17 mouse cellular contexts compared by ENCODE assay signal in genomic region chr4:152290991-152291390, GRCm38 (mm10). TPM values are rescaled to one million over a fixed set of nuclear protein-coding genes. Genes with fewer than 3 reads are reported as not detected.
DNase-seq lines count a peak whose midpoint lies in the region; ATAC-seq and TF ChIP-seq lines count a peak whose summit lies in the region.
"Had no signal": no experiment of that assay in that cellular context is flagged by ENCODE, and none has a peak within 500 bp of the region (broad histone marks: within the 10 kb centered on the region; RNA-seq: fewer than 3 reads in every experiment).

No protein-coding gene starts in this region.

- no peak for DNase-seq in stomach, postnatal 0 days (ENCODE audit: low spot score)
- DNase-seq in forebrain, postnatal 0 days, result no peak
- DNase-seq in gastrocnemius, postnatal 25 days, result no peak
- no peak for DNase-seq in Muller cell, postnatal 12 days (ENCODE audit: inconsistent ontology term)
- no peak for DNase-seq in thymus, postnatal 10 days (ENCODE audit: low spot score in 2 of 2)
- DNase-seq: cerebellum, adult 11 months; heart, adult 11 months; heart, postnatal 4 days; kidney, postnatal 14 days had no signal

- 25% methylated on average over 11 of the region's 11 CpGs for WGBS in stomach, embryonic 14.5 days
- 34% methylated on average over 11 of the region's 11 CpGs for WGBS in stomach, postnatal 0 days
- 12% methylated on average over 11 of the region's 11 CpGs for WGBS in forebrain, postnatal 0 days
- 31% methylated on average over 11 of the region's 11 CpGs for WGBS in stomach, embryonic 16.5 days

- no peak overlapping the region for H3K27ac ChIP-seq in stomach, embryonic 14.5 days (ENCODE audit: low read length)
- H3K27ac ChIP-seq in stomach, postnatal 0 days (replicated peaks), result no peak overlapping the region
- no peak overlapping the region for H3K27ac ChIP-seq in forebrain, postnatal 0 days (ENCODE audit: low read depth, low read length)
- H3K27ac ChIP-seq in stomach, embryonic 16.5 days (ENCODE audit: low read length), result no peak overlapping the region
- H3K27ac ChIP-seq: stomach, embryonic 15.5 days had no signal

- H3K4me1 ChIP-seq in stomach, embryonic 14.5 days (ENCODE audit: control insufficient read depth, insufficient read depth, low read length), result peaks cover 19% of the 10 kb centered on the region; the same call in 1 of the 2 replicates
- H3K4me1 ChIP-seq in stomach, postnatal 0 days (replicated peaks; ENCODE audit: control insufficient read depth, insufficient read depth), result no peaks in the 10 kb centered on the region; the same call in 1 of the 2 replicates
- H3K4me1 ChIP-seq in forebrain, postnatal 0 days (ENCODE audit: insufficient read depth), result peaks cover 14% of the 10 kb centered on the region; the same call in 1 of the 2 replicates
- H3K4me1 ChIP-seq in stomach, embryonic 16.5 days (ENCODE audit: control insufficient read depth, insufficient read depth, low read length), result peaks cover 28% of the 10 kb centered on the region; the same call in 1 of the 2 replicates

- no peak for TF ChIP-seq EP300 in stomach, postnatal 0 days (optimal IDR thresholded peaks at IDR 0.05)

- H3K27me3 ChIP-seq in stomach, embryonic 14.5 days (ENCODE audit: control insufficient read depth, insufficient read depth, low read length), result peaks cover 48% of the 10 kb centered on the region
- peaks cover 25% of the 10 kb centered on the region; the same call in 1 of the 2 replicates for H3K27me3 ChIP-seq in stomach, postnatal 0 days (ENCODE audit: control insufficient read depth, insufficient read depth, low read length)
- H3K27me3 ChIP-seq in forebrain, postnatal 0 days (ENCODE audit: insufficient read depth, low read length), result peaks cover 71% of the 10 kb centered on the region
- H3K27me3 ChIP-seq in stomach, embryonic 16.5 days (ENCODE audit: control insufficient read depth, insufficient read depth, low read length), result peaks cover 63% of the 10 kb centered on the region

- H3K36me3 ChIP-seq in stomach, embryonic 14.5 days (ENCODE audit: control insufficient read depth, insufficient read depth, low read length), result no peaks in the 10 kb centered on the region
- no peaks in the 10 kb centered on the region for H3K36me3 ChIP-seq in stomach, postnatal 0 days (ENCODE audit: control insufficient read depth, insufficient read depth, low read length)
- no peaks in the 10 kb centered on the region for H3K36me3 ChIP-seq in forebrain, postnatal 0 days (ENCODE audit: insufficient read depth)
- H3K36me3 ChIP-seq in stomach, embryonic 16.5 days (ENCODE audit: control insufficient read depth, insufficient read depth, low read length), result no peaks in the 10 kb centered on the region
- H3K36me3 ChIP-seq: stomach, embryonic 15.5 days had no signal

- no peaks in the 10 kb centered on the region for H3K9me3 ChIP-seq in stomach, embryonic 14.5 days (ENCODE audit: control insufficient read depth, low read depth, low read length)
- H3K9me3 ChIP-seq in stomach, postnatal 0 days (ENCODE audit: control insufficient read depth, low read length), result no peaks in the 10 kb centered on the region
- H3K9me3 ChIP-seq in forebrain, postnatal 0 days (ENCODE audit: low read length), result no peaks in the 10 kb centered on the region
- H3K9me3 ChIP-seq in stomach, embryonic 16.5 days (replicated peaks; ENCODE audit: control insufficient read depth, low read length), result no peaks in the 10 kb centered on the region
- H3K9me3 ChIP-seq: stomach, embryonic 15.5 days had no signal

- TF ChIP-seq CTCF in stomach, postnatal 0 days (IDR thresholded peaks at IDR 0.05; ENCODE audit: low read depth), result no peak
- TF ChIP-seq CTCF in forebrain, postnatal 0 days (IDR thresholded peaks at IDR 0.05; ENCODE audit: low read depth), result no peak

- 0 out of 2 replicates have a peak overlapping the region, but pooled peaks have one; percentile 37 for H3K4me2 ChIP-seq in stomach, embryonic 14.5 days (replicated peaks; ENCODE audit: low read depth, low read length)
- no peak overlapping the region for H3K4me2 ChIP-seq in stomach, postnatal 0 days (replicated peaks; ENCODE audit: low read depth)
- H3K4me2 ChIP-seq in forebrain, postnatal 0 days (ENCODE audit: low read depth), result peak overlapping the region; percentile 65
- 0 out of 2 replicates have a peak overlapping the region, but pooled peaks have one; percentile 41 for H3K4me2 ChIP-seq in stomach, embryonic 16.5 days (ENCODE audit: low read depth, low read length)

- H3K9ac ChIP-seq in stomach, embryonic 14.5 days (replicated peaks; ENCODE audit: low read depth, low read length), result no peak overlapping the region
- no peak overlapping the region for H3K9ac ChIP-seq in stomach, postnatal 0 days (ENCODE audit: low read length)
- H3K9ac ChIP-seq in forebrain, postnatal 0 days, result no peak overlapping the region
- H3K9ac ChIP-seq in stomach, embryonic 16.5 days (ENCODE audit: low read length), result no peak overlapping the region
- H3K9ac ChIP-seq: stomach, embryonic 15.5 days had no signal

- no peak for ATAC-seq in stomach, embryonic 14.5 days (ENCODE audit: insufficient number of reproducible peaks, insufficient read depth, low FRiP score, low read depth)
- ATAC-seq in stomach, postnatal 0 days (ENCODE audit: low FRiP score, low TSS enrichment), result no peak
- ATAC-seq in forebrain, postnatal 0 days, result no peak
- ATAC-seq in megakaryocyte, adult 5-6 weeks (ENCODE audit: poor library complexity, severe bottlenecking), result 0 out of 2 replicates have a peak, but pooled peaks have one; percentile 7
- no peak for ATAC-seq in stomach, embryonic 16.5 days (ENCODE audit: insufficient read depth, low FRiP score)

- H3K4me3 ChIP-seq in stomach, embryonic 14.5 days (ENCODE audit: low read depth, low read length), result no peak overlapping the region
- H3K4me3 ChIP-seq in stomach, postnatal 0 days (ENCODE audit: low read depth, low read length), result no peak overlapping the region
- H3K4me3 ChIP-seq in forebrain, postnatal 0 days (ENCODE audit: low read depth, low read length), result peak overlapping the region; percentile 33; the same call in 1 of the 2 replicates
- no peak overlapping the region for H3K4me3 ChIP-seq in stomach, embryonic 16.5 days (replicated peaks; ENCODE audit: low read length)

RNA-seq across cellular contexts. Expression of gene Hes3, which starts 0.5 kb away (rescaled TPM):
- 0.43 TPM in 1 of 2 replicates, not detected in the other for polyA plus RNA-seq in stomach, embryonic 14.5 days (2014; fragmentation: Nextera tagmentation; extraction: Ambion mirVana)
- not detected in 2 replicates for polyA plus RNA-seq in stomach, postnatal 0 days (2015; fragmentation: Nextera tagmentation; extraction: Ambion mirVana)
- total RNA-seq in forebrain, postnatal 0 days (2014; rRNA removed), result 0.57 TPM in 1 of 2 replicates, not detected in the other
- 0.13 TPM in 1 of 2 replicates, not detected in the other for polyA plus RNA-seq in forebrain, postnatal 0 days (2015; fragmentation: Nextera tagmentation; extraction: Ambion mirVana)
- not detected in 2 replicates for total RNA-seq in megakaryocyte, adult 5-6 weeks (2015)
- total RNA-seq in megakaryocyte, adult 5-6 weeks (2017), result not detected in 2 replicates
- polyA plus RNA-seq in stomach, embryonic 16.5 days (2015; fragmentation: Nextera tagmentation; extraction: Ambion mirVana), result not detected in 2 replicates
- total RNA-seq in gastrocnemius, postnatal 25 days (2021), result not detected
- total RNA-seq: adrenal gland, postnatal 4 days; heart, postnatal 4 days; left cerebral cortex, postnatal 10 days; neutrophil, adult 5-6 weeks had no signal
- polyA plus RNA-seq: liver, embryonic 16.5 days; stomach, embryonic 15.5 days had no signal

RNA-seq across cellular contexts. Expression of gene Icmt, which starts 6.0 kb away (rescaled TPM):
- 20.2 and 22.6 TPM in 2 replicates for polyA plus RNA-seq in stomach, embryonic 14.5 days (2014; fragmentation: Nextera tagmentation; extraction: Ambion mirVana)
- 9.6 and 10.2 TPM in 2 replicates for polyA plus RNA-seq in stomach, postnatal 0 days (2015; fragmentation: Nextera tagmentation; extraction: Ambion mirVana)
- total RNA-seq in forebrain, postnatal 0 days (2014; rRNA removed), result 24.4 and 28.5 TPM in 2 replicates
- polyA plus RNA-seq in forebrain, postnatal 0 days (2015; fragmentation: Nextera tagmentation; extraction: Ambion mirVana), result 9.8 and 12.7 TPM in 2 replicates
- total RNA-seq in megakaryocyte, adult 5-6 weeks (2015), result 8.7 and 9.3 TPM in 2 replicates
- 9.7 and 11.9 TPM in 2 replicates for total RNA-seq in megakaryocyte, adult 5-6 weeks (2017)
- polyA plus RNA-seq in stomach, embryonic 16.5 days (2015; fragmentation: Nextera tagmentation; extraction: Ambion mirVana), result 20.1 and 20.8 TPM in 2 replicates
- total RNA-seq in gastrocnemius, postnatal 25 days (2021), result 10 to 100 TPM; 16.5 to 16.8 TPM

RNA-seq across cellular contexts. Expression of gene Gpr153, which starts 17.0 kb away (rescaled TPM):
- polyA plus RNA-seq in stomach, embryonic 14.5 days (2014; fragmentation: Nextera tagmentation; extraction: Ambion mirVana), result 14.2 and 19.1 TPM in 2 replicates
- 6.9 and 8.4 TPM in 2 replicates for polyA plus RNA-seq in stomach, postnatal 0 days (2015; fragmentation: Nextera tagmentation; extraction: Ambion mirVana)
- 53.3 and 71.4 TPM in 2 replicates for total RNA-seq in forebrain, postnatal 0 days (2014; rRNA removed)
- 8.2 and 11.4 TPM in 2 replicates for polyA plus RNA-seq in forebrain, postnatal 0 days (2015; fragmentation: Nextera tagmentation; extraction: Ambion mirVana)
- not detected in 2 replicates for total RNA-seq in megakaryocyte, adult 5-6 weeks (2015)
- total RNA-seq in megakaryocyte, adult 5-6 weeks (2017), result 0.04 and 1.7 TPM in 2 replicates
- 6.0 and 6.1 TPM in 2 replicates for polyA plus RNA-seq in stomach, embryonic 16.5 days (2015; fragmentation: Nextera tagmentation; extraction: Ambion mirVana)
- total RNA-seq in gastrocnemius, postnatal 25 days (2021), result 10 to 100 TPM in 1 of 2 experiments, 1 to 10 TPM in 1; 9.9 to 11.0 TPM

RNA-seq across cellular contexts. Expression of gene Rnf207, which starts 27.8 kb away (rescaled TPM):
- 1.00 and 1.1 TPM in 2 replicates for polyA plus RNA-seq in stomach, embryonic 14.5 days (2014; fragmentation: Nextera tagmentation; extraction: Ambion mirVana)
- polyA plus RNA-seq in stomach, postnatal 0 days (2015; fragmentation: Nextera tagmentation; extraction: Ambion mirVana), result 0.40 and 0.46 TPM in 2 replicates
- total RNA-seq in forebrain, postnatal 0 days (2014; rRNA removed), result 2.6 and 4.4 TPM in 2 replicates
- 2.7 and 4.2 TPM in 2 replicates for polyA plus RNA-seq in forebrain, postnatal 0 days (2015; fragmentation: Nextera tagmentation; extraction: Ambion mirVana)
- total RNA-seq in megakaryocyte, adult 5-6 weeks (2015), result not detected in 2 replicates
- total RNA-seq in megakaryocyte, adult 5-6 weeks (2017), result not detected in 2 replicates
- polyA plus RNA-seq in stomach, embryonic 16.5 days (2015; fragmentation: Nextera tagmentation; extraction: Ambion mirVana), result 0.66 and 0.84 TPM in 2 replicates
- total RNA-seq in gastrocnemius, postnatal 25 days (2021), result not detected
- total RNA-seq: neutrophil, adult 5-6 weeks had no signal
- polyA plus RNA-seq: liver, embryonic 16.5 days had no signal

RNA-seq across cellular contexts. Expression of gene Rpl22, which starts 34.6 kb away (rescaled TPM):
- polyA plus RNA-seq in stomach, embryonic 14.5 days (2014; fragmentation: Nextera tagmentation; extraction: Ambion mirVana), result 483 and 497 TPM in 2 replicates
- polyA plus RNA-seq in stomach, postnatal 0 days (2015; fragmentation: Nextera tagmentation; extraction: Ambion mirVana), result 351 and 372 TPM in 2 replicates
- 313 and 387 TPM in 2 replicates for total RNA-seq in forebrain, postnatal 0 days (2014; rRNA removed)
- 176 and 212 TPM in 2 replicates for polyA plus RNA-seq in forebrain, postnatal 0 days (2015; fragmentation: Nextera tagmentation; extraction: Ambion mirVana)
- total RNA-seq in megakaryocyte, adult 5-6 weeks (2015), result 968 and 1,019 TPM in 2 replicates
- total RNA-seq in megakaryocyte, adult 5-6 weeks (2017), result 2,015 and 2,172 TPM in 2 replicates
- 303 and 377 TPM in 2 replicates for polyA plus RNA-seq in stomach, embryonic 16.5 days (2015; fragmentation: Nextera tagmentation; extraction: Ambion mirVana)
- total RNA-seq in gastrocnemius, postnatal 25 days (2021), result 100 to 1,000 TPM; 194 to 222 TPM
